Mouse (Mus musculus): ENCODE results near the gene Zfp454. TPM values are rescaled to one million over a fixed set of nuclear protein-coding genes. Genes with fewer than 3 reads are reported as not detected.

Zfp454 gene
- total RNA-seq (2021) (1 to 10 TPM; 2.6 to 4.9 TPM), polyA plus RNA-seq (2012; rRNA removed) (0.11 and 0.32 TPM in 2 replicates)
- long read RNA-seq, partial matches to known transcripts: 1 of 5 reads
- long read RNA-seq, other reads (novel, unspliced or antisense): 4 of 5 reads

DNA sequence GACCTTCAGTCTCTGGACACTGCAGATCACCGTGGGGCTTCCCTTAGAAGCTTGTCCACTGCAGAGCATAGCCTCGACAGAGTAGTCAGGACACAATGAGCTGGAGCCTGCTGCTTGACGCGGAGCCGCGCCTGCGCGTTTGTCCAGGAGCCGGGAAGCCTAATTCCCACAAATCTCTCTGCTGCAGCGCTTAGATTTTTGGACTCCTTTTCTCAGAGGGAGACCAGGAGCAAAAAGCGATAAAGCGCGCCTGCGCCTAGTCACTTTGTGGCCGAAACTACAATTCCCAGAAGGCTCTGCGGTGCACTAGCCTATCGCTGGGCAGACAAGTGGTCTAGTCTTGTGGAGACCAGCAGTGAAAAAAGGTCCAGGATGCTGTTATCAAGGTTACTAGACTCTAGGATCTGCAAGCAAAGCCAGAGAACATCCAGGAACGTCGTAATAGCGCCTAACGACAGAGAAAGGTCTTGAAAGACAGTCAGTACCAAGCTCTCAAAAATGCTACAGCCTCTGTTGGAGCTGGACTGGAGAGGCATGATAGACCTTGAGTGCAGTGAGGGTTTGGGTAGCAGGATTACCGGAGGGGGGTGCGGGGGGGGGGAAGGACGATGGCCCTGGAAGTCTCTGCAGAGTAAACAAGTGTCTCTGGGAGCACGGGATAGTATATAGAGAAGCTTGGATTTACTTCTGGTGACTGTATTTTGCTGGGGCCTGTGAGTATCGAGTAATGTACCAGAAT, at the start of gene Zfp454:
Gene Zfp454 (minus strand): TSS at position 262 of the 739 bp plus-strand sequence.
- DNase-seq: peak; percentile 95

DNA sequence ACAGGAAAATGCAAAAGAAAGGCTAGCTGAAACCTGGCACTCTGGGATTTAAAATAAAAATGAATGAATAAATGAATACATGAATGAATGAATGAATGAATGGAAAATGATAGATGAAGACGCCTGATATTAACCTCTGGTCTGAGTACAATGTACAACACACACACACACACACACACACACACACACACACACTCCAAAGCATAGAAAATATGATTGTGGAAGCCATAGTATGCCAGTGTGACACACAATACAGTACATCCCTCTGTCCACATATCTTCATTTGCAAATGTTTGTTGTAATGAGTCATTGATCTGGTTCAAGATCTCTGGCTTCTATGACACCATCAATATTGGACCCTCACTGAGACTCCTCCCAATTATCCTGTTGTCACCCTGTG, 44.6 kb upstream of the Zfp454 start:
- DNase-seq: no peak

DNA sequence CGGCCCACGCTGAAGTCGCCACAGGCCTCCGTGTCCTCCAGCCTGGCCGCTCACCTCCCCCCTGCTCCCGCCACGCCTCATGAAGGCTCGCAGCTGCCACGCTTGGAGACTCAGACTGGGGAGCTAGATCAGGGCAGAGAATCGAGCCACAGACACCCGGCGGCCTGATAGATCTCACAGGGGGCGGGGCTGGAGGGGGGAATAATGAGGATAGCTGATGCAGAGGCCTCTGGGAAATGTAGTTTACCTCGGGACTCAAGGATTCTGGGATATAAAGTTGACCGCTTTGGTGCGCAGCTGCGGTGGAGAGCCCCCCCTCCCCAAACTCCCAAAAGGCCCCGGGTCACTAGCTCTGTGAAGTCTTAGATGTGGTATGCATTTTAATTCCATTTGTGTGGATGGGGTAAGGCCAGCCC, 44.0 kb upstream of the Zfp454 start, which contains the start of gene Zfp354b:
Gene Zfp354b (minus strand): TSS at position 183 of the 416 bp plus-strand sequence.
- DNase-seq: peak; percentile 92

DNA sequence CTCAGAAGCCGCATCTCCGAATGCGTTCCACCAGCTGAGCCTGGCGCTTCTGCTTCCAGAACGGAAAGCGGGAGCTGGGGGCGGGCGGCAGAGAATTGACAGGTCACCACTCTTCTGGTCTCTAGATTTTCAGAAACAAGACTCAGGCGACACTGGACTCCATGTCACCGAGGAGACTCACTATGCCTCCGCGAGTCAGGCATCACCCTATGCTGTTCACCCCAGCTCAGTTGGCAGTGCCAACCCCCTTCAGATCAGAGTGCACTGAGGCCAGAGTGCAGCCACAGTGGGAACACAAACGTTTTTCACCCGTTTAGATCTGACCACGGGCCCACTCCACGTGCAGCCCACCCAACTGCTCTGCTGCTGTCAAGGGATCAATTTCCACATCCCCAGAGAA, 43.6 kb upstream of the Zfp454 start:
- DNase-seq: no peak

DNA sequence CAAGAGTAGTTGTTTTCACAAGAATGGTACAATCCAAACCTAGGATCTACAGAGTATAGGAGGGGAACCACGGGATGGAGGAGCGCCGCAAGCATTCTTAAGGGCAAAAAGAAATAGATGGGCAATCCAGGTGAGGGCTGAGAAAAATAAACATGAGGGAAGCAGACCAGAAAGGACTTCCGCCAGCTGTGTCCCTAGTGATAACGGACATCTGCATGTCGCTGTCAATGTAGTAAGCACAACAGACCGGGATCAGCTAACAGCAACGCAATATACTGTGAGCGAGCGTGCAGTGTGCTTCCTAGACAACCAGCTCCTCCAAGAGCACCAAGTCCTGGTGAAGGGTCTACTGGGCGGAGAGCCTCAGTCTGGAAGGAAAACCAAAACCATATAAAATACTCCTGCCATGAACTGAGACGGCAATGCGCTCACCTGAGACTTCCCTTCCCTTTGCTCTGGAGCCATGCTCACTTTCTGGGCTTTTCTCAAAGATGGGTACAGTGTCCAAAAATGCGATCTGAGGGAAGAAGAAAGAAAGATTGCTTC, 43.1 kb upstream of the Zfp454 start:
- no peak for DNase-seq

DNA sequence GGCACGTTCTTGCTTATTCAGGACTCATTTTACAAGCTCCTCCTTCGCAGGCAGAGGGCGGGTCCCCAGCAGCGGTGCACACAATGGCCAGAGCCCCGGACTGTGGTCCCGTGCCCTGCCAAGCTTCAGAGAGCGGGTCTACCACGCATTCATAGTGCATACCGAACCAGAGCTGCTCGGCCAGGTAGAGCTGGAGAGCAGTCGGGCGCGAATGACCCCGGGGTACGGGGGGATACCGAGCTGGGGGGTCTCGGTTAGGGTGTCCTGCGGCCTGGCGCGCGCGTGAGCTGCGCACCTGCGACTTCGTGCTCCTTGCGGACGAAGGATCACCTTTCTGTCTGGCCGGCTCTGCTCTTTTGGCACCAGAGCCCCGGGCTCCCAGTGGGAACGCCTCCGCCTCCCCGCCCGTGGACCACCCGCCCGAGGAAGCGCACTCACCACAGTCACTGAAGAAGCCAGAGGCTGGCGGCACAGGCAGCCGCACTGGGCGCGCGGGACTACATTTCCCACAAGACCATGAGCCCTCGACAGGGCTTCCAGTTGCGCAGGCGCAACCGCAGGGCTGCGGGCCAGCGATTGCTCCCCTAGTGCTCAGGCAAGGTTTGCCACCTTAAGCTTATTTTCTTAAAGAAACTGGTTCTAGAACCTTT, 28.3 kb upstream of the Zfp454 start, which contains the start of gene Zfp2:
Gene Zfp2 (minus strand): TSS at position 495 of the 650 bp plus-strand sequence.
- peak; percentile 94 for DNase-seq

DNA sequence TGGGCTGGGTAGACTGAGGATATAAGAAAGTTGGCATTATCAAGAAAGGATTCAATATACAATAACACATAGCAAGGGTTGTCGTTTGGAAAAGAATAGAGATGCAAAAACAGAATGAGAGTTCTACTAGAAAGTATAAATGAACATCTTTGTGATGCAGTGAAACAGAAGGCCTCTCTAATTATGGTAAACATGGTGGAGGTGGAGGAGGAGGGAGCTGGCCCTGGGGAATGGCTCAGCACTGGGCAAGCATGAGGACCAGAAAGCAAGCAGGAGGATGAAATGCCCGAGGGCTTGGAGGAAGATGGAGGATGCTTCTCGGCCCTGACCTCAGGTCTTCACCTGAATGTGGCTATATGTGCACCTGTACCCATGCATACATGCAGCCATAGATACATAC, 27.0 kb upstream of the Zfp454 start:
- no peak for DNase-seq

DNA sequence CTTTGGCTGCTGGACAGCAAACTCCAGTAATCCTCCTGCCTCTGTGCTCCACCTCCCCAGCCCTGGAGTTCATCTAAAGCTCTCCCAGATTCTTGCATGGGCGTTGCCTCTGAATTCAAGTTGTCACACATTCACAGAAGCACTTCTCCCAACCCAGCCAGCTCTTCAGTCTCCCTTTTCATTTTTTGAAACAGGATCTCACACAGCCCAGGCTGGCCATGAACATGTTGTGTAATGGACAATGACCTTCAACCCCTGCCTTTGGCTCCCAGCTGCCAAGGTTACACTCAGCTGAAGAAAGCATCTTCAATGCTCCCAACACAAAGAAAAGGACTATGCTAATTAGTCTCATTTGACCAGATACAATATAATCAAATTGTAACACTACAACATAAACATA, 25.9 kb upstream of the Zfp454 start:
- peak; percentile 41 for DNase-seq

DNA sequence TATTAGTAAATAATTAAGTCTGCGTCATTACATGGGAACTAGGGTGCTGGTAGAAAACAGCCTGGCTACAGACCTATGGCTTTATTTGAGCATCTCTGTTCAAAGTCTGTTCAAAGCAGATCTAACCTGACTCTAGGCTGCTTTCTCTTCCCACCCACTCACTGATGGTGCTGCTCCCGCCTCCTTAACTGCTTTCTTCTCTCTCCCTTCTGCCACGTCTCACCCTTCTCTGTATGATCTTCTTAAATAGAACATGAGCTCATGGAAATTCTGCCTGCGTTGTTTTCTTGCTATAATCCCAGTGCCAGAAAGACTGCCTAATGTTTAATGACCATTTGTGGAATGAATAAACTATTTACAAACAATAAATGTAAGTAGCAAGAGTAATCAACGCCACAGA, 20.7 kb upstream of the Zfp454 start:
- DNase-seq: no peak

DNA sequence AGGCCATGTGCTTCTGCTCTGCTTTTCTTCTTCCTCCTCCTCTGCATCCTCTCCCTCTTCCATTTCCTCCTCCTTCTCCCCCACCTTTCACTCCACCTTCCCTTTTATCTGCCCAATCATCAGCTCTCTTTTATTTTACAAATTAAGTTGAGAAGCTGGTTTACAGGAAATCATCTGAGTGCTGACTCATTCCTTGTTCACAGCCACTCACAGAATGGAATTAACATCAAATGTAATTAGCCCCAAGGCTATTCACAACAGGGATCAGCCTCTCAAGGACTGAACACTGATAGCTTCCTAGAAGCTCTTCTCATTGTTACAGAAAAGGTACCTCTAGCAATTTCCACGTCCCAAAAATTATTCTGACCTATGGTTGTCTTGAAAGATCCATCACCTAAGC, 9.9 kb upstream of the Zfp454 start:
- no peak for DNase-seq

DNA sequence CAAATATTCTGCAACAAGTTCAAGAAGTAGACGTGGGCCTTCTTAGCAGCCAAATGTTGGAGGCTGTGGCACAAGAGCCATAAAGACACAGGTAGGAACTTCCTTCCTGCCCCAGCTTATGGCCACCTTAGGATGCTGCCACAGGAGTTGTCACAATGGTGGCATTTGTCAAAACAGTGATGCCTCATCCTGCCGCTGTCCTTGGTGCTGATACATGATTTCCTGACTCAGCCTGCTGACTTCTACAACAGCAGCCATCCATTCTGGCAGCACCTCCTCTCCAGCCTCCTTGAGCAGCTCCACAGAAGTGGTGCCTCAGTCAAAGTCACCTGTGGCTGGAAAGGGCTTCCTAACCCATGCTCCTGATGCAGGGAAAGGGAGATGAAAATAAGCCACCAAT, 5.0 kb upstream of the Zfp454 start:
- no peak for DNase-seq

DNA sequence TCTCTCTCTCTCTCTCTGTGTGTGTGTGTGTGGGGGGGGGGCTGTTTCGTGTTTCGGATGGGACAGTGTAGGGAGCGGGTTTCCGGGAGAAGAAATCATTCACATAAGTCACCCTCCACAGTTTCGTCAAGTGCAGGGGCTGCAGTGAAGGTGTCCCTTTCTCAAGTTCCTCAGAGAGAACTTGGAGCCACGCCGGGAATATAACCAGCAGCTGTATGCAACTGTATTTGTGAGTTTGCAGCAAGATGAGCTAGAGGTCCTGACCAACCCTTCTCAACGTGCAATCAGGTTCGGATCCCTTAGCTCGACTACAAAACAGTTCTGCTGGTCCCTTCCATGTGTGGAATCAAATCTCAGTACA, 538 bp downstream of the Zfp454 start:
- no peak for DNase-seq

DNA sequence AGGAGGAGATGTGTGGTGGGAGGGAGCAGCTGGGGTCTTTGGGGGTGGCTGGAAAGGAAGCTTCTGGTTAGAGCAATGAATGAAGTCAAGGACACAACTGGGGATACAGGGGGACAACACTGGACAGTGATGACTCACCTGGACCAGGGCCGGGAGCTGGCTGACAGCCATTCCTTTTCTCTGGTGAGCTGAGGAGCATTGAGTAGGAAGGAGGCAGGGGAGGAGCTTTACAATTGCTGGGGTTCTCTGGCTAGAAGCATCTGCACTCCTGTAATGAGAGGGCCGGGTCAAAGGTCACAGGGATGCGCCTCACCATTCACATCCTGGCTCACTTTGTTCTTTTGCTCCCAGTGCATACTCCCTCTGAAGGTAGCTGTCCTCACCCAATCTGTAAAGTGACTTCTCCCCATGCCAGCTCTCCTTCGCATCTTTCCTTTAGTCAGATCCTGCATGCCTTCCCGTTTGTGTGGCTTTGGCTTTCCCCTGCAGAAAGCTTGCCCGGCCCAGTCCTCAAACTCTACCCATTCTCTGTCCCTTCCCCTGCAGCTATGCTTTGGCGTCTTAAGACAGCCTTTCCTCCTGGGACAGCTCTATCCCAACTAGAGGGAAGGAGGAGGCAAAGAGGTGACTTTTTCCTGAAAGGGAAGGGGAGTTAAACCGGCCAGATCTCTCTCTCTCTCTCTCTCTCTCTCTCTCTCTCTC, 1.1 kb downstream of the Zfp454 start:
- DNase-seq: peak; percentile 86

DNA sequence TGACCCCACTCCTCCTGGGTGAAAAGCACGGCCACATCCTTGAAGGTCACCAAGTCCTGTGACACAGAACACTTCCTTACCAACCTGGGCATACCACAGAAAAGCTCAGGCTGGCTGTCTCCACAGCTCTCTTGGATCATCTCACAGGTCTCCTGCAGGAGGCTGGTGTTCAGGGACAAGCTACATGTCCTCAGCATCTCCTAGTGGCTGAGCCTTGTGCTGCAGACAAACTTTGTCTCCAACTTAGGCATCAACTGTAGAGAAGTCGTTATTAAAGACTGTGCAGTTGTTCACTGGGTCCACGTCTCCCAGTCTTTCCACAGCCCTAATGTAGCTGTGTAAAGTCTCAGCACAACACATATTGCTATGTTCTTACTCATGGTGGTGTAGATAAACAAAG, 3.7 kb downstream of the Zfp454 start:
- no peak for DNase-seq

DNA sequence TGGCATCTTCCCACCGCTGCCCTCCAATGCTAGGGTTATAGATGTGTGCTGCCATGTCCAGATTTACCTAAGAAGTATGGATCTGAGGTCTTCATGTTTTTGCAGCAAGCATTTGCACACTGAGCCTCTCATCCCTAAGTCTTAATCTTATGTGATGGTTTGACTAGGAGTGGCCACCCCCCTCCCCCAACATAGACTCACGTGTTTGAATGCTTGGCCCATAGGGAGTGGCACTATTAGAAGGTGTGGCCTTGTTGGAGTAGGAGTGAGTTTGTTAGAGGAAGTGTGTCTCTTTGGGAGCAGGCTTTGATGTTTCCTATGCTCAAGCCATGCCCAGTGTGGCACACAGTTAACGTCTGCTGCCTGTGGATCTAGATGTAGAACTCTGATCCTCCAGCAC, 8.8 kb downstream of the Zfp454 start:
- no peak for DNase-seq

DNA sequence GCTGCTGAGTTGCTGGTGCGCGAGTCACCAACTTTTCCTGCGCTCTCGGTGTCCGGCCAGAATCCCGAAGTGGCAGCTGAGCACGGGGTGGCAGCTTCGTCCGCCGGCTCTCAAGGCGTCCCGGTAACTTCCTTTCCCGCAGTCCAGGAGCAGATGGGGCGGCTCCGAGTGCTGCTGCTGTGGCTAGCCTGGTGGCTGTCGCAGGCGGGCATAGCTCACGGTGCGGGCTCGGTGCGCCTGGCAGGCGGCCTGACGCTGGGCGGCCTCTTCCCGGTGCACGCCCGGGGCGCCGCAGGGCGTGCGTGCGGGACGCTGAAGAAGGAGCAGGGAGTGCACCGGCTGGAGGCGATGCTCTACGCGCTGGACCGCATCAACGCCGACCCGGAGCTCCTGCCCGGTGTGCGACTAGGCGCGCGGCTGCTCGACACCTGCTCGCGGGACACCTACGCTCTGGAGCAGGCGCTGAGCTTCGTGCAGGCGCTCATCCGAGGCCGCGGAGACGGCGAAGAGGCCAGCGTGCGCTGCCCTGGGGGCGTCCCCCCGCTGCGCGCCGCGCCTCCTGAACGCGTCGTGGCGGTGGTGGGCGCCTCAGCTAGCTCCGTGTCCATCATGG, 36.4 kb downstream of the Zfp454 start:
- DNase-seq: peak; percentile 37

DNA sequence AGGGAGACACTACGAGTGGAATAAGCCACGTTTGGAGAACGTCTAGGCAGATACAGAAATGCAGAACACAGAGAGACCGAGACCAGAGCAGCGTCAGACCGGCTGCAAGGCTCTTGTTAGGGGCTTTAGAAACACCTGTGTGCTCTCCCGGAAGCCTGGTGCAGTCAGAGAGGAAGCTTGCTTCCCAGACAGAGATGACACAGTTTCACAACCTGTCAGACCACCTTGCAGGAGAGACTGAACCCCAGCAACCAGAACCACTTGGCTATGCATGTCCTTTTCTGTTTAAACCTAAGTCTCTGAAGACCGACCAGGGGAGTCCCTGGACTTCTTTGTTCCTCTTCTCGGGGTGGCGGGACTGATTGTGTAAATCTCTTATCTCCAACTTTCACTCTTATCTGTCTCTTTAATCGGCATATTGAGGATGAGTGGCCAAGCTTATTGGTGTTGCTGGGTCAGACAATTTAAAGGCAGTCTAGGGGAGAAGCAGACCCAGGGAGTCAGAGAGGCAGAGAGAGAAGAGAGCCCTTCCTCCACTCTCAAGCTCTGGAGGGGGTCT, 37.2 kb downstream of the Zfp454 start, which contains the start of gene Grm6:
Gene Grm6 (plus strand): TSS at position 509 of the 559 bp plus-strand sequence.
- no peak for DNase-seq

DNA sequence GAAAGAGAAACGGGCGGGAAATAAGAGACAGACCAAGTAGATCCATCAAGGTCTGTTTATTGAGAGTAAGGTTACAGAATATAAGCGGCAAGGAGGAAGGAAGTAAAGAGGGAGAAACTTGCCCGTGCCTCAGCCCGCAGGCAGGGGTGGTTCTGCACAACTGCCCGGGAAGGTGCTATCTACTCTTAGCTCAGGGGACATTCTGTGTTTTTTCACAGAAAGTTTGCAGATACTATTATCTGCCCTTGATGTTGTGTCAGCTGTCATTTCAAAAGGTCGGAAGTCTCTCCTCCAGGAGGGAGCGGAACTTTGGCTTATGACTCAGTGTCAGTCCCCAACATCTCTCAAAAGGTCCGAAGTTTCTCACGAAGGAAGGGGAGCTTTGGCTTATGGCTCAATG, 38.1 kb downstream of the Zfp454 start:
- no peak for DNase-seq

DNA sequence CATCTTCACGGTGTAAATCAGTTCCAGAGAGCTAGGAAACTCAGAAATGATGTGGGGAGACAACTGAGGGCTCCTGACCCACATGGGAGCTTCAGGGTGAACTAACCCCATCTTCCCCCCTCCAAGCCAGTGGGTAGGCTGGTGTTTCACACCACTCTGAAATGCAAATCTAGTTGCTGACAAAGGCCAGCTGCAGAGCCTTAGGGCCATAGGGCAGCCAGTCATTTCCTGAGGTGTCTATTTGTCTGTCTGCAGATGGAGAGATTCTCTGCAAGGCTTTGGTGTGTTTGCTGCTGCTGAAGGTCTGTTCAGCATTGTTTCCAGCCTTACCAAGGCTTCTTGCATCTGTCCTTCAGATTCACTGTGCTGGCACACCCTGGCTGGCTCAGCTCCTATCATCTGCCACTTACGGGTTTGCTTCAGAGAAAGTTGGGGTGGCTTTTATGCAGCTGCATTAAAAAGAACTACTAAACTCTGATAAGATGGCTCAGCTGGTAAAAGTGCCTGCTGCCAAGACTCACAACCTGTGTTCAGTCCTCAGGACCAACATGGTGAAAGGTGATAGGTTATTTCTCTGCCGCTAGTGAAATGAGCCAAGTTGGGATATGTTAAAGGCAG, 38.8 kb downstream of the Zfp454 start:
- DNase-seq: peak; percentile 27

DNA sequence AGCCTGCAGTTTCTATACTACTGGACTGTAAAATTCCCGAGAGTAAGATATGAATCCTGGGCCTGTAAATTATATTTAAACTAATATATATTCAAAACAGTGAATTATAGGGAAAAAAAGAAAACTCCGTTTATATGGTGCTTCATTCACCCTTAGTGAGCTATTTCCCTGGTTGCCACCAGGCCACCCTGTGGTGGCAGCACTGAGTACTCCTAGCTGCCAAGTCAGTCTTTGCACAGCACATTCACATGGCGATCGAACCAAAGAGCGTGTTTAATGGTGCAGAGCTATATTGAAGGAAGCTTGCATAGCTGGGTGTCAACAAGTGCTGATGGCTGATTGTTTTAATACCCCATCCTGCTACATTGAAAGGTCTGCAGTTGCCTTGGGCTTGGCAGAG, 40.4 kb downstream of the Zfp454 start:
- no peak for DNase-seq

DNA sequence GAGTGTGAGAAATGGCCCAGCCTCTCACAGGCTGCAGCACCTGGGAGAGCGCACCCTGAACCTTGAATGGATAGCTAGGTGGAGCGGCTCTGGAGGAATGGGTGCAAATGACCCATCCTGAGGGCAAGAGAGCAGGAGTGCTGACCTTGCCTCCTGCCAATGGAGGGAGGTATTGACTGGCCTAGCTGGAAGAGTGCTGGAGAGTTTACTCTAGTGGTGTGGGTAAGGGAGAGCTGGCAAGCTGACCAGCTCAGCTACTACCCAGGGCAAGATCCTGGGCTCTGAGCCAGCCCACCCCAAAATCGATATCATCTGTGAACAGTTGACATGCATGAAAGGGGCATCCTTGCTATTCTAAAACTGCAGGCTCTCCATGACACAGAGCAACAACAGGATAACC, 41.5 kb downstream of the Zfp454 start:
- DNase-seq: peak; percentile 15

Data from adrenal gland, adult 2 months (tissue).